Mouse (Mus musculus): Measurements from ENCODE around the gene Fam161b.

DNA sequence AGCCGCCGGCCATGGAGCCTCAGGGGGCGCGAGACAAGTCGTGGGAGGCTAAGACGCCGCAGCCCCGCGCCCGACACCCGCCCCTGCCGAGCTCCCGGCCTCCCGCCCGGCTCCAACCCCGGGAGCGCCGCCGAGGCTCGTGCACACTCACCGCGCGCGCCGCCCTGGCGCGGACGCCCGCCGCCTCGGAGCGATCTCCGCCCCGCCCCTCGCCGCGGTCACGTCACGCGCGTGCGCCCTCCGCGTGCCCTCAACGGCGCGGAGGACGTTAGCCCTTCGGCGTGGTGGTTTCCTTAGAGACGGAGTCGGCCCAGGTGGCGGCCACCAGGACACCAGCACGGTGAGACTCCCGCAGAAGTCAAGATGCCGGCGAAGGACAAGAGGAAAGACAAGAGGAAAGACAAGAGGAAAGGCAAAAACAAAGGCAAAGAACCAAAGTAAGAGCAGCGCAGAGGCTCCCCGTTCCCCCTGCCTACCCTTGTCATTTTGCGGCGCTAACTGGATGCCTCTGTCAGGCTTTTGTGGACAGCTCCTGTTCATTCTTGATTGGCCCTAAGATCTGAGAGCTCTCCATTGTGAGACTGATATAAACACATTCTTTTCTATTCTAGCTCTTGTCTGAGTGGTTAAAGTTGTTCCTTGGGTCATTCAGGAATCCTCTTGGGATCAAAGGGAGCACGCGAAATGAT is 47.3 kb upstream of the Fam161b start, which contains the start of the genes Entpd5 and Bbof1:
- TF ChIP-seq CTCF (IDR thresholded peaks at IDR 0.05) (peak; percentile 19; the same call in 1 of the 2 replicates), EP300 (IDR thresholded peaks at IDR 0.05; ENCODE audit: insufficient read depth, low read depth, low read length) (no peak)
